Mouse (Mus musculus): ENCODE results near the gene Serf1. TPM values are rescaled to one million over a fixed set of nuclear protein-coding genes. Genes with fewer than 3 reads are reported as not detected.

The Serf1 gene
- 169 and 181 TPM in 2 replicates for polyA plus RNA-seq (2014; fragmentation: Nextera tagmentation; extraction: Ambion mirVana)

DNA sequence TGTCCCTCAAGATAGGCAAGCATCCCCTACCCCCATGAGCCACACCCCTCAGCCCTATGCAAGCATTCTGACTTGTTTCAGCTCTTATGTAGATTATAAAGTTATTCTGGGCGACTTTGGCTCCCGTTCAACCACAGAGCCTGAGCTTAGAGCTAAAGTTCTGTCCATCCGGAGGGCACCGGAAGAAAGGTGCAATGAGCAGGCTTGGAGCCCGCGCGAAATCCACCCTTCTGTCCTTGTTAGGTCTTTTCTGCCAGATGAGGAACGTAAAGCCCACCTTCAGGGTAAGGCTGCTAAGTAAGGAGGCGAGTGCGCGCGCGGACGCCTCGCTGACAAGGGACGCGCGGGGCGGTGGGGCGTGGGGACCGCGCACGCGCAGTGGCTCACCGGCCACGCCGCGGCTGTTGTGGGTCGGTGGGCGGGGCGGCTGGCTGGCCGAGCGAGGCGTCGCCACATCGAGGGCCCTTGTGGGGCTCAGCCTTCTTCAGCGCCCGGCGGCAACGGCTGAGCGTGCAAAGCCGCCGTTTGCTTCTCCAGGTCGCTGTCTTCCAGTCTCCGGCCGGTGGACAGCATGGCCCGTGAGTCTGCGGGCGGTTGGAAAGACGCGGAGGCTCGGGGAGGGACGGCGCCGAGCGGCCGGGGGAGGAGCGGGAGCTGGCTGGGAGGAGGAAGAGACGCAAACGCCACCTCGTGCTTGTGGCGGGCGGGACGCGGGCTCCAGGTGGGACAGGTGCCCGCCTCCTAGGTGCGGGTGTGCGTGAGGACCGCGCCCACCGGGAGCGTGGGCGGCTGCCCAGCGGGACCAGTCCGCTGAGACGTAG lies at the start of gene Serf1:
Gene Serf1, plus strand, starts transcription at position 361 of the 821 bp plus-strand sequence.
- Histone ChIP-seq H3K9me3 (ENCODE audit: control insufficient read depth, low read length) (no peaks in the 10 kb centered on the region), H3K27ac (ENCODE audit: low read depth) (peak within 1 kb of the TSS; percentile 57; the same call in 1 of the 2 replicates), H3K9ac (ENCODE audit: low read length) (peak within 1 kb of the TSS; percentile 66), H3K36me3 (ENCODE audit: control insufficient read depth, insufficient read depth, low read length) (peaks cover 5% of the 10 kb centered on the region; the same call in 1 of the 2 replicates), H3K4me3 (ENCODE audit: low read depth, low read length) (peak within 1 kb of the TSS; percentile 76), H3K27me3 (replicated peaks; ENCODE audit: control insufficient read depth, insufficient read depth, low read length) (no peaks in the 10 kb centered on the region), H3K4me2 (ENCODE audit: low read length) (peak within 1 kb of the TSS; percentile 79), H3K4me1 (replicated peaks; ENCODE audit: control insufficient read depth, insufficient read depth, low read length) (peaks cover 10% of the 10 kb centered on the region)
- DNase-seq (ENCODE audit: low spot score) (peak; percentile 90), ATAC-seq (replicated peaks; ENCODE audit: low FRiP score, low TSS enrichment, low read depth) (peak; percentile 73)
- under 1% methylated on average over 75 of the region's 76 CpGs for WGBS

- H3K9ac ChIP-seq (ENCODE audit: low read length), result no peak overlapping the region
- DNase-seq (ENCODE audit: low spot score), result no peak
- no peak overlapping the region for H3K27ac ChIP-seq (ENCODE audit: low read depth)
- WGBS, result 96% methylated on average over 3 of the region's 3 CpGs
- no peak overlapping the region for H3K4me3 ChIP-seq (ENCODE audit: low read depth, low read length)
- no peak overlapping the region for H3K4me2 ChIP-seq (ENCODE audit: low read length)
- H3K27me3 ChIP-seq (replicated peaks; ENCODE audit: control insufficient read depth, insufficient read depth, low read length), result no peaks in the 10 kb centered on the region
- H3K36me3 ChIP-seq (ENCODE audit: control insufficient read depth, insufficient read depth, low read length), result peaks cover 91% of the 10 kb centered on the region
- H3K9me3 ChIP-seq (ENCODE audit: control insufficient read depth, low read length), result no peaks in the 10 kb centered on the region
- ATAC-seq (replicated peaks; ENCODE audit: low FRiP score, low TSS enrichment, low read depth), result no peak
- no peaks in the 10 kb centered on the region for H3K4me1 ChIP-seq (replicated peaks; ENCODE audit: control insufficient read depth, insufficient read depth, low read length)
Observed at GRCm38 (mm10) chr13:100063936-100064335, 43.9 kb upstream of the Serf1 start.

DNA sequence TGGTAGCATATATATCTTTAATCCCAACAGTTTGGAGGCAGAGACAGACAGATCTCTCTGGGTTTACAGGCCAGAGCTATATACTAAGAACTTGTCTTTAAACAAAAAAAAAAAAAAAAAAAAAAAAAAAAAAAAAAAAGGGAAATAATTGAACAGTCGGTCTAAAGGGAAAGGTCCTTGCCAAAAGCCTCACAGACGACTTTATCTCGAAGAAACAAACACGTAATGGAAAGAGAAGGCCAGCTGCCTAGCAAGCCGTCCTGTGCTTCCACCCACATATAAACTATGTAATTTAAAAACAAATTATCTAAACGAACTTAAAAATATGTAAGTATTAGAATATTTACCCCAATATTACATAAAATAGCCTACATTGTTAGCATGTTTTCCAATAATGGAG lies 40.0 kb upstream of the Serf1 start:
- Histone ChIP-seq H3K27ac (ENCODE audit: low read depth) (no peak overlapping the region), H3K4me1 (replicated peaks; ENCODE audit: control insufficient read depth, insufficient read depth, low read length) (no peaks in the 10 kb centered on the region), H3K36me3 (ENCODE audit: control insufficient read depth, insufficient read depth, low read length) (peaks cover 88% of the 10 kb centered on the region), H3K4me3 (ENCODE audit: low read depth, low read length) (no peak overlapping the region), H3K9ac (ENCODE audit: low read length) (no peak overlapping the region), H3K4me2 (ENCODE audit: low read length) (no peak overlapping the region), H3K9me3 (ENCODE audit: control insufficient read depth, low read length) (no peaks in the 10 kb centered on the region), H3K27me3 (replicated peaks; ENCODE audit: control insufficient read depth, insufficient read depth, low read length) (no peaks in the 10 kb centered on the region)
- ATAC-seq (replicated peaks; ENCODE audit: low FRiP score, low TSS enrichment, low read depth) (no peak), DNase-seq (ENCODE audit: low spot score) (no peak)
- 81% methylated on average over 6 of the region's 6 CpGs for WGBS

- WGBS, result 82% methylated on average over 8 of the region's 8 CpGs
- H3K4me2 ChIP-seq (ENCODE audit: low read length), result no peak overlapping the region
- H3K9me3 ChIP-seq (ENCODE audit: control insufficient read depth, low read length), result no peaks in the 10 kb centered on the region
- no peak overlapping the region for H3K9ac ChIP-seq (ENCODE audit: low read length)
- H3K36me3 ChIP-seq (ENCODE audit: control insufficient read depth, insufficient read depth, low read length), result peaks cover 90% of the 10 kb centered on the region
- no peak overlapping the region for H3K27ac ChIP-seq (ENCODE audit: low read depth)
- H3K4me1 ChIP-seq (replicated peaks; ENCODE audit: control insufficient read depth, insufficient read depth, low read length), result no peaks in the 10 kb centered on the region
- no peaks in the 10 kb centered on the region for H3K27me3 ChIP-seq (replicated peaks; ENCODE audit: control insufficient read depth, insufficient read depth, low read length)
- DNase-seq (ENCODE audit: low spot score) (no peak), ATAC-seq (replicated peaks; ENCODE audit: low FRiP score, low TSS enrichment, low read depth) (no peak)
- no peak overlapping the region for H3K4me3 ChIP-seq (ENCODE audit: low read depth, low read length)
Observed at GRCm38 (mm10) chr13:100071473-100071872, 36.3 kb upstream of the Serf1 start.

GRCm38 (mm10) chr13:100098808-100099207 lies 9.0 kb upstream of the Serf1 start:
- no peak overlapping the region for H3K27ac ChIP-seq (ENCODE audit: low read depth)
- no peaks in the 10 kb centered on the region for H3K27me3 ChIP-seq (replicated peaks; ENCODE audit: control insufficient read depth, insufficient read depth, low read length)
- no peak for ATAC-seq (replicated peaks; ENCODE audit: low FRiP score, low TSS enrichment, low read depth)
- no peak overlapping the region for H3K4me2 ChIP-seq (ENCODE audit: low read length)
- WGBS, result 89% methylated on average over 6 of the region's 6 CpGs
- peaks cover 49% of the 10 kb centered on the region for H3K36me3 ChIP-seq (ENCODE audit: control insufficient read depth, insufficient read depth, low read length)
- H3K4me1 ChIP-seq (replicated peaks; ENCODE audit: control insufficient read depth, insufficient read depth, low read length), result peaks cover 10% of the 10 kb centered on the region
- no peak for DNase-seq (ENCODE audit: low spot score)
- no peaks in the 10 kb centered on the region for H3K9me3 ChIP-seq (ENCODE audit: control insufficient read depth, low read length)
- H3K9ac ChIP-seq (ENCODE audit: low read length), result no peak overlapping the region
- no peak overlapping the region for H3K4me3 ChIP-seq (ENCODE audit: low read depth, low read length)

DNA sequence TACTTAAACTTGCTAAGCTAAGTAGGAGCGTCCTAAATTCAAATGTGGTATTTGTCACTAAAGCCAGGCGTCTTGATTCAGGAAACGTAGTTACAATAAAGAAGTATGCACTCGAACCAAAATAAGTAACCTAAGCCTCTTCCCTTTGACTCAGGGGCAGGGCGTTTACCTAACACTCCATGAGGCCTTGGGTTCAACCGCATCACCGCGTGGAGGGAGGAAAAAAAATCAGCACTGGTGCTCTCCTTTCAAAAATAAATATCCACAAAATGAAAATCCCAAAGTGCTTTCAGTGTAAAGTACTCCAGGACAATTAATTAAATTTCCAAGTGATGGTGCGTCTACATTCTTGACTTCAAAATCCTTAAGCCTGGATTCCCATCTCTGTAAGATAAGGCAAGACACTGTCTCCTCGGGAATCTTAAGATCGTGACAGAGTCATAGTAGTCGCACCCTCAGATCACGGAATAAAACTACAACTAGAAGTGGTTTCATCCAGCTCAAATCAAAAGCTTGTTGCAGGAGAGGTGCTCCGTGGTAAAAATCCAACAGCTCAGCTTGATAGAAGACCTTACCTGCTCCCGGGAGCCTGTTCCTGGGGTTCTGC lies 4.7 kb upstream of the Serf1 start:
- Histone ChIP-seq H3K9me3 (ENCODE audit: control insufficient read depth, low read length) (no peaks in the 10 kb centered on the region), H3K9ac (ENCODE audit: low read length) (peak overlapping the region; percentile 82), H3K27ac (ENCODE audit: low read depth) (peak overlapping the region; percentile 66), H3K36me3 (ENCODE audit: control insufficient read depth, insufficient read depth, low read length) (peaks cover 9% of the 10 kb centered on the region), H3K27me3 (replicated peaks; ENCODE audit: control insufficient read depth, insufficient read depth, low read length) (no peaks in the 10 kb centered on the region), H3K4me2 (ENCODE audit: low read length) (peak overlapping the region; percentile 91), H3K4me1 (replicated peaks; ENCODE audit: control insufficient read depth, insufficient read depth, low read length) (peaks cover 12% of the 10 kb centered on the region), H3K4me3 (ENCODE audit: low read depth, low read length) (peak overlapping the region; percentile 95)
- DNase-seq (ENCODE audit: low spot score), result no peak
- ATAC-seq (replicated peaks; ENCODE audit: low FRiP score, low TSS enrichment, low read depth), result no peak
- 4% methylated on average over 15 of the region's 15 CpGs for WGBS

GRCm38 (mm10) chr13:100103748-100104254 lies 4.0 kb upstream of the Serf1 start, which contains the start of gene Bdp1:
Gene Bdp1 (minus strand): TSS chr13:100104070.
- Histone ChIP-seq H3K27ac (ENCODE audit: low read depth) (peak within 1 kb of the TSS; percentile 66), H3K36me3 (ENCODE audit: control insufficient read depth, insufficient read depth, low read length) (peaks cover 3% of the 10 kb centered on the region), H3K27me3 (replicated peaks; ENCODE audit: control insufficient read depth, insufficient read depth, low read length) (no peaks in the 10 kb centered on the region), H3K9me3 (ENCODE audit: control insufficient read depth, low read length) (no peaks in the 10 kb centered on the region), H3K4me1 (replicated peaks; ENCODE audit: control insufficient read depth, insufficient read depth, low read length) (peaks cover 15% of the 10 kb centered on the region), H3K4me3 (ENCODE audit: low read depth, low read length) (peak within 1 kb of the TSS; percentile 95), H3K4me2 (ENCODE audit: low read length) (peak within 1 kb of the TSS; percentile 91), H3K9ac (ENCODE audit: low read length) (peak within 1 kb of the TSS; percentile 82)
- DNase-seq (ENCODE audit: low spot score) (peak; percentile 99), ATAC-seq (replicated peaks; ENCODE audit: low FRiP score, low TSS enrichment, low read depth) (peak; percentile 73)
- under 1% methylated on average over 40 of the region's 44 CpGs for WGBS

DNA sequence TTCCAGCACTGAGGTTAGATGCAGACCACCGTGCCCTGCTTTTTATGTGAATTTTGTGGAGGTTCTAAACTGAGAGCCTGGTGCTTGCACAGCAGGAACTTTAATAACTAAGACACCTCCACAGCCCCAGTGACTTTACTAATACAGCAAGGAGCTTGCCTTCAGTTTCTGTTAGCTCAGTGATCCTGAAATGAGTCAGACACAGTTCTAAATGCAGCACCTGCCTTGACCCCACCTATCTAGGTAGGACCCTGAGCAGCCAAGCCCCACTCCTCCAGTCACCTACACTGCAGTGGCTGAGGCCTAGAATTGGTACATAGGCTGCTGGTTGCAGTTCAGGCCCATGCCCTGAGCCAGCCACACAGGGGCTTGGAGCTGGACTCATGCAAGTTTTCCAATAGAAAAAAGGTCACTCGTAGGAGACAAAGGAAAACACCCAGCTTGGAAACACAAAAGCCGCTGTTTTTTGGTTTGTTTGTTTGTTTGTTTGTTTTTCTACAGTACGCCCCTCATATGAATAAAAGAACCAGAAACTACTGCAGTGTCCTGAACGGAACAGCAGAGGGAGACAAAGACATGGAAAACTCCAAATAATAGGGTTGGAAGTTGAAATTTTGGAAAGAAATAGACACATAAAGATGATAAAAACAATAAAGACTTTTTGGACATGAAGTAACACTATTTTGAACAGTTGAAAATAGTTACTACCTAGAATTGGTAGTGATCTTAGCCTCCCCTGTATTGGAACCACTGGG lies 4.6 kb downstream of the Serf1 start:
- 40% methylated on average over 5 of the region's 5 CpGs for WGBS
- DNase-seq (ENCODE audit: low spot score) (peak; percentile 50), ATAC-seq (replicated peaks; ENCODE audit: low FRiP score, low TSS enrichment, low read depth) (no peak)
- Histone ChIP-seq H3K4me3 (ENCODE audit: low read depth, low read length) (no peak overlapping the region), H3K9me3 (ENCODE audit: control insufficient read depth, low read length) (no peaks in the 10 kb centered on the region), H3K36me3 (ENCODE audit: control insufficient read depth, insufficient read depth, low read length) (peaks cover 32% of the 10 kb centered on the region), H3K4me1 (replicated peaks; ENCODE audit: control insufficient read depth, insufficient read depth, low read length) (peaks cover 7% of the 10 kb centered on the region; the same call in 1 of the 2 replicates), H3K27me3 (replicated peaks; ENCODE audit: control insufficient read depth, insufficient read depth, low read length) (no peaks in the 10 kb centered on the region), H3K9ac (ENCODE audit: low read length) (no peak overlapping the region), H3K27ac (ENCODE audit: low read depth) (no peak overlapping the region), H3K4me2 (ENCODE audit: low read length) (no peak overlapping the region)

Data from intestine, embryonic 14.5 days (tissue).